28 mouse cellular contexts compared by ENCODE assay signal in the genomic region with DNA sequence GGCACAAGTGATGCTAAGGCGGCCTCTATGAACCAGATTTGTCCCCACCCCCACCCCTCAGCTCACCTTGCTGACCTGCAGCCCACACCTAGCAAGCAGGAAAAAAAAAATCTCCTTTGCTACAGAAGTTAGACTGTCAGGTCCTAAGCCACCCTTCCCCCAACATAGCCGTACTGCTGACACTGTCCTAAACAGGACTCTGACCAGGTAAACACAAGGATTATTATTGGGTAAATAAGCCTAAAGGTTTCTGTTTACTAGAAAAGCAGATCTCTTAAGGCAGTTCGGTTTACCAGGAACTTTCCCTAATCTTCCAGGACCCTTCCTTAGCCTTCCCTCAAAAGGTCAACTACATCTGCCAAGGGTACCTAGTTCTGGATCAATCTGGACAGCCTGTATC.
"Had no signal": no experiment of that assay in that cellular context is flagged by ENCODE, and none has a peak within 500 bp of the region (broad histone marks: within the 10 kb centered on the region; RNA-seq: fewer than 3 reads in every experiment).

No protein-coding gene starts in this region.

- H3K4me2 ChIP-seq: embryonic facial prominence, embryonic 12.5 days; embryonic facial prominence, embryonic 13.5 days; embryonic facial prominence, embryonic 15.5 days; forebrain, embryonic 12.5 days; forebrain, embryonic 13.5 days; forebrain, embryonic 15.5 days had no signal

- H3K9me3 ChIP-seq: embryonic facial prominence, embryonic 10.5 days; embryonic facial prominence, embryonic 12.5 days; embryonic facial prominence, embryonic 13.5 days; embryonic facial prominence, embryonic 15.5 days; forebrain, embryonic 10.5 days; forebrain, embryonic 12.5 days; forebrain, embryonic 13.5 days; forebrain, embryonic 15.5 days had no signal

- H3K27ac ChIP-seq: embryonic facial prominence, embryonic 10.5 days; embryonic facial prominence, embryonic 12.5 days; embryonic facial prominence, embryonic 13.5 days; embryonic facial prominence, embryonic 15.5 days; forebrain, embryonic 10.5 days; forebrain, embryonic 12.5 days; forebrain, embryonic 13.5 days; forebrain, embryonic 15.5 days; gastrocnemius, adult 2 months had no signal

- H3K27me3 ChIP-seq: embryonic facial prominence, embryonic 12.5 days; embryonic facial prominence, embryonic 13.5 days; embryonic facial prominence, embryonic 15.5 days; forebrain, embryonic 12.5 days; forebrain, embryonic 13.5 days; forebrain, embryonic 15.5 days had no signal

- DNase-seq: cerebellum, adult 18-20 months; cerebellum, adult 2 months; cerebellum, adult 8-10 months; cerebellum, adult 9-10 months; cerebellum, adult 9-11 months; cerebellum, postnatal 10 days; cerebellum, postnatal 14 days; cerebellum, postnatal 25 days; cerebellum, postnatal 36 days; embryo, embryonic 11 days; forebrain, postnatal 0 days; gastrocnemius, adult 2 months; gastrocnemius, postnatal 10 days; gastrocnemius, postnatal 14 days; gastrocnemius, postnatal 25 days; gastrocnemius, postnatal 36 days; heart, adult 11 months had no signal

- H3K9ac ChIP-seq: embryonic facial prominence, embryonic 12.5 days; embryonic facial prominence, embryonic 13.5 days; embryonic facial prominence, embryonic 15.5 days; forebrain, embryonic 12.5 days; forebrain, embryonic 13.5 days; forebrain, embryonic 15.5 days; forebrain, postnatal 0 days had no signal

- H3K4me3 ChIP-seq: embryonic facial prominence, embryonic 10.5 days; embryonic facial prominence, embryonic 12.5 days; embryonic facial prominence, embryonic 13.5 days; embryonic facial prominence, embryonic 15.5 days; erythroblast, embryonic 14.5 days; forebrain, embryonic 10.5 days; forebrain, embryonic 12.5 days; forebrain, embryonic 13.5 days; forebrain, embryonic 15.5 days; gastrocnemius, adult 2 months had no signal

- ATAC-seq: forebrain, embryonic 13.5 days; forebrain, embryonic 14.5 days; forebrain, embryonic 15.5 days; forebrain, embryonic 16.5 days; forebrain, postnatal 0 days had no signal

- H3K4me1 ChIP-seq: embryonic facial prominence, embryonic 12.5 days; embryonic facial prominence, embryonic 13.5 days; forebrain, embryonic 15.5 days had no signal

- H3K36me3 ChIP-seq: embryonic facial prominence, embryonic 10.5 days; embryonic facial prominence, embryonic 12.5 days; embryonic facial prominence, embryonic 13.5 days; embryonic facial prominence, embryonic 15.5 days; forebrain, embryonic 10.5 days; forebrain, embryonic 12.5 days; forebrain, embryonic 15.5 days had no signal
